Mouse (Mus musculus) G1E (cell line): ENCODE measurements at regions not wholly inside any gene's neighbourhood (a gene's known extent, or its start where the extent isn't known, plus 50 kb on each side); places are given as distances from the start of the nearest gene placed in this dataset.

ENCODE experiments used
- ATAC-seq: 2 replicates; pipeline ENCODE4 v1.8.0; 2016; ENCODE audit warnings: mild to moderate bottlenecking; ENCODE audit not compliant: insufficient number of reproducible peaks, poor library complexity, low FRiP score, severe bottlenecking; ENCODE audit errors: extremely low read depth
- DNase-seq: peaks from one replicate; pipeline ENCODE4 v3.0.0; 2012; ENCODE audit warnings: low spot score
- H3K27me3 ChIP-seq: 2 replicates; pipeline ENCODE4 v1.6.1; 2012; ENCODE audit warnings: mild to moderate bottlenecking, low read length, inconsistent platforms; ENCODE audit not compliant: insufficient read depth
- H3K36me3 ChIP-seq: replicated peaks from 2 replicates; pipeline ENCODE3; 2012; ENCODE audit warnings: mild to moderate bottlenecking, inconsistent platforms
- H3K4me1 ChIP-seq: 2 replicates; pipeline ENCODE4 v1.6.1; 2012; ENCODE audit warnings: low read depth, low read length, inconsistent platforms, mixed read lengths; ENCODE audit not compliant: insufficient read depth
- H3K4me3 ChIP-seq: 2 replicates; pipeline ENCODE4 v1.5.1; 2012; ENCODE audit warnings: low read depth, mild to moderate bottlenecking, inconsistent platforms, low read length, moderate library complexity, mixed read lengths
- H3K9me3 ChIP-seq: replicated peaks from 2 replicates; pipeline ENCODE4 v1.6.1; 2012; ENCODE audit warnings: inconsistent platforms
- CTCF ChIP-seq: IDR thresholded peaks from 2 replicates; pipeline ENCODE4 v1.5.1; 2012; ENCODE audit warnings: low read depth, low read length, inconsistent platforms, mixed read lengths
- GATA1 ChIP-seq: IDR thresholded peaks from 2 replicates; pipeline ENCODE4 v1.6.1; 2012; ENCODE audit warnings: borderline replicate concordance, low read length, inconsistent platforms, mixed read lengths
- GATA2 ChIP-seq: IDR thresholded peaks from 2 replicates; pipeline ENCODE4 v1.6.1; 2012; ENCODE audit warnings: low read depth, low read length, inconsistent platforms, borderline replicate concordance
- POLR2AphosphoS5 ChIP-seq: IDR thresholded peaks from 2 replicates; pipeline ENCODE4 v1.6.1; 2012; ENCODE audit warnings: low read depth, low read length, inconsistent platforms; ENCODE audit not compliant: insufficient replicate concordance
- TAL1 ChIP-seq: conservative IDR thresholded peaks from 2 replicates; pipeline ENCODE4 v1.6.1; 2012; ENCODE audit warnings: low read depth, low read length, inconsistent platforms, mixed read lengths

GRCm38 (mm10) chr12:26180846-26181245 is 234.2 kb downstream of the Rnf144a start:
- Histone ChIP-seq H3K4me1 (no peaks in the 10 kb centered on the region), H3K4me3 (no peak overlapping the region), H3K27me3 (no peaks in the 10 kb centered on the region), H3K9me3 (peaks cover 20% of the 10 kb centered on the region), H3K36me3 (no peaks in the 10 kb centered on the region)
- TF ChIP-seq GATA1 (no peak), TAL1 (no peak), GATA2 (no peak), CTCF (no peak)
- DNase-seq (no peak), ATAC-seq (no peak)

DNA sequence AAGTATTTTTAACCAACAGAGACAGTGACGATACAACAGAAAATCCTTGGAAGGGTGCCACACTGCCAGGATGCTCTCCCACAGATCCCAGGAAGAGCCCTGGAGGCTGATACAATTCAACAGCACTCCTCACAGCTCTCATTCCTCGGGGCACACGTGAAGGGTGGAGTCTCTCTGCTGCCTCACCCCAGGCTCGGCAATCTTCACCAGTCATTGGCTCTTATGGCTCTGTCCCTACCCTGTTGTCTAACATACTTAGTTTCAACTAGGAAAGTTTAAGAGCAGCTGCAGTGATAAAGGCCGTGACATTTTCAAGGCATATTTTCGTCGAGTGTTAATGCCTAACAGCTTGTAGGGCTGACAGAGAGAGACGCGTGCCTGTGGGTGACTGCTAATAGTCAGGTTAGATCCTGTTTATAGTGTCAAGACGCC is 238.8 kb downstream of the Rnf144a start:
- no peaks in the 10 kb centered on the region for H3K27me3 ChIP-seq
- TF ChIP-seq POLR2AphosphoS5: no peak
- no peak for TF ChIP-seq TAL1
- no peak for TF ChIP-seq CTCF
- H3K4me3 ChIP-seq: no peak overlapping the region
- H3K36me3 ChIP-seq: no peaks in the 10 kb centered on the region
- no peaks in the 10 kb centered on the region for H3K4me1 ChIP-seq
- peaks cover 29% of the 10 kb centered on the region for H3K9me3 ChIP-seq
- ATAC-seq (no peak), DNase-seq (no peak)

DNA sequence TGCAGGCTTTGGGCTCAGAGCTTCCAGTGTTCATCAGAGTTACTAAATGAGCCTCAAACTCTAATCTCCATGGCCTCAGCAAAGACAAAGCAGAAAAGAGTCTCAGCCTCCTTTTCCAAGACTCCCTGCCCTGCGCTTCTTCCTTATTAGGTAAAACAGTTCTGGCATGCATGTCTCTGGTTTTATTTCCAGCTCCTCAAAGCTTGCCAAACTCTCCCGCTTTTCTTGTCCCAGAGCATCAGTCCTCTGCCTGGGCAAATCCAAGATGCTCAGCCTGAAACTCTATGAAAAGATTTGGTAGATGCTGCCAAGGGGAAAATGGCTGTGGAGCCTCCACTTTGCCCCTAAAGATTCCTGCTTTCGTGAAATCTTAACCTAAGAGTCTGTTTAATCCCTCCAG is 251.6 kb downstream of the Rnf144a start:
- no peaks in the 10 kb centered on the region for H3K36me3 ChIP-seq
- TF ChIP-seq GATA1: no peak
- no peak for TF ChIP-seq POLR2AphosphoS5
- TF ChIP-seq TAL1: no peak
- TF ChIP-seq GATA2: no peak
- TF ChIP-seq CTCF: no peak
- DNase-seq: no peak
- no peak overlapping the region for H3K4me3 ChIP-seq
- no peak for ATAC-seq
- H3K4me1 ChIP-seq: no peaks in the 10 kb centered on the region
- H3K9me3 ChIP-seq: peaks cover 13% of the 10 kb centered on the region; the same call in 1 of the 2 replicates
- no peaks in the 10 kb centered on the region for H3K27me3 ChIP-seq

DNA sequence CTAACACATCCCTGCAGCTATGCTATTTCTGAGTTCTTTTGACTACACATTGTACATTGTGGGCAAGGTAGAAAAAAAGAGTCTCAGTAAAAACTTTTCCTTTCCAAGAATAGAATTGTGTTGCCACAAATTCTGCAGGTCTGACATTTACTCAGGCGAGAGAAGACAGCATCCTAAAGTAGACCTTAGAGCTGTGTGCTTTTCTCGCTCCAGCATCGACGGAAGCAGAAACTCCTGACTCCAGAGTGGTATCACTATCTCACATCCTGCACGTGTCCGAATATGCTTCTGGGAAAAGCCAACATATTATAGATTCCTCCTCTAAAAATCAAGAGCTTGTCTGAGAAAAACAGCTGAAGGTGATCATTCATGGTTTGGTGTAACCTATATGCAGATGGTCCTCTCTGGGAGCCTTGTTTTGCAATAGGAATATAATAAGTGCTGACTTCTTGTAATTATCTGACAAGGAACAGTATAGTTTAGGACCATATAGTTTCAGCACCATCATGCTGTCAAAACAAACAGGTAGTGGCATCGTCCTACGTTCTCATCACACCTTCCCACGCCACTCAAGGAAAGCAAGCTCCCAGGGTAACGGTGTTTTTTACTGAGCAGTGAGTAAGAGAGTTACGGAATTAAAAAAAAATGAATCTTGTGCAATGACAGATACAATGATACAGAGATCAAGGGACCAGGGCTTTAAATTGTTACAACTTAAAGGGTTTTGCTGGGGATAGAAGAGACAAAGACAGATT is 254.0 kb downstream of the Rnf144a start:
- H3K9me3 ChIP-seq: peaks cover 21% of the 10 kb centered on the region
- no peak overlapping the region for H3K4me3 ChIP-seq
- DNase-seq (no peak), ATAC-seq (no peak)
- no peaks in the 10 kb centered on the region for H3K36me3 ChIP-seq
- TF ChIP-seq POLR2AphosphoS5: no peak
- no peak for TF ChIP-seq TAL1
- TF ChIP-seq GATA1: no peak
- no peak for TF ChIP-seq CTCF
- TF ChIP-seq GATA2: no peak
- H3K27me3 ChIP-seq: no peaks in the 10 kb centered on the region
- no peaks in the 10 kb centered on the region for H3K4me1 ChIP-seq

DNA sequence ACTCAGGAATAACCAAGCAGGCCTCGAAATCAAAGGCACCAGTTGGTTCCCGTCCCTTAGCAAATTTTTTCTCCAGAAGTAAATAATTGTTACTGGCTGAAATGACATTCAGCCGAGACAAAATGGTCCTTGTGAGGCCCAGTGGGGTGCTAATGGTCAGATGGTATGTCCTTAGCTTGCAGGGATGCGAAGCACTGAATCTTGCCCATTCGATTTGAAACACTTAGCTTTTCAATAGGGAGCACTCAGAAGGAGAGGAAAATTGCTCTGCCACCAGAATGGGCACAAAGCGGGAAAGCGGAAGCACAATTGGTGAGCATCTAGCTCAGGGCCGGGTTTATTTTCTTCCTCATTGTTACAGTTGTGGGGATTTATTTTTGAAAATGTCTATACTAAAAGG is 262.1 kb downstream of the Rnf144a start:
- DNase-seq (no peak), ATAC-seq (no peak)
- Histone ChIP-seq H3K27me3 (no peaks in the 10 kb centered on the region), H3K9me3 (peaks cover 16% of the 10 kb centered on the region), H3K36me3 (no peaks in the 10 kb centered on the region), H3K4me3 (no peak overlapping the region), H3K4me1 (no peaks in the 10 kb centered on the region)
- TF ChIP-seq TAL1: no peak
- TF ChIP-seq GATA2: no peak
- TF ChIP-seq CTCF: no peak
- no peak for TF ChIP-seq GATA1
- no peak for TF ChIP-seq POLR2AphosphoS5

- TF ChIP-seq CTCF (no peak), GATA2 (no peak), TAL1 (no peak), POLR2AphosphoS5 (no peak), GATA1 (no peak)
- DNase-seq: no peak
- H3K4me1 ChIP-seq: no peaks in the 10 kb centered on the region
- H3K4me3 ChIP-seq: no peak overlapping the region
- H3K9me3 ChIP-seq: peaks cover 32% of the 10 kb centered on the region
- no peaks in the 10 kb centered on the region for H3K27me3 ChIP-seq
- no peaks in the 10 kb centered on the region for H3K36me3 ChIP-seq
- no peak for ATAC-seq
Measured at GRCm38 (mm10) chr12:26146336-26146735, 268.7 kb downstream of the Rnf144a start.

GRCm38 (mm10) chr12:26145085-26145714 is 269.9 kb downstream of the Rnf144a start:
- TF ChIP-seq CTCF (no peak), GATA1 (no peak), TAL1 (no peak), GATA2 (no peak), POLR2AphosphoS5 (no peak)
- Histone ChIP-seq H3K4me1 (no peaks in the 10 kb centered on the region), H3K9me3 (peaks cover 37% of the 10 kb centered on the region), H3K27me3 (no peaks in the 10 kb centered on the region), H3K36me3 (no peaks in the 10 kb centered on the region), H3K4me3 (no peak overlapping the region)
- ATAC-seq (no peak), DNase-seq (no peak)
